ENCODE assay signal across 9 mouse cellular contexts in the genomic region with DNA sequence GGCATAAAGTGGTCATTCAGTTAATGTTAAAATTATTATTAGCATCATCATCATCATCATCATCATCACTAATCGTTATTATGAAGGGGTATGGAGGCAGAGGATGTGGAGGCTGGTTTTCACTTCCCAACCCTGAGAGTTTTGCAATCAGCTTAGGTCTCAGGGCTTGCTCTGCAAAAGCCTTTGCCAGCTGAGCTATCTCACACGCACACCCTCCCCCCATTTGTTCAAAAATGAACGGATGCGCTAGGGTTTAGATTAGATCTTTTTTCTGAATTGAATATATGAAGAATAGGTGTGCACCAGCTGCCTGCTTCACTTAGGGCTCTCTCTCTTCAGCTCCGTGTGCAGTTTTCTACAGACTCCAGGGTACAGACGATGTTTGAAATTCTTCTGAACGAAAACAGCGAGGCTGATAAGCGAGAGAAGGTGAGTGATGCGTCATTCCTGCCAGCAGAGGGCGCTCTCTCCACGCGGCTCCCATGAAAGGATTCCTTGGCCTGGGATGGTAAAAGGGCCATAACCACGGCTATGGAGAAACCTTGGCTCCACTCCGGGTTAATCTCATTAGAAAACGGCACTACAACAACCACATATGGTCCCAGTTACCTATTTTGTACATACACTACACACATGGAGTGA. TPM values are rescaled to one million over a fixed set of nuclear protein-coding genes. Genes with fewer than 3 reads are reported as not detected.
DNase-seq lines count a peak whose midpoint lies in the region; ATAC-seq and TF ChIP-seq lines count a peak whose summit lies in the region.
"Had no signal": no experiment of that assay in that cellular context is flagged by ENCODE, and none has a peak within 500 bp of the region (broad histone marks: within the 10 kb centered on the region; RNA-seq: fewer than 3 reads in every experiment).

No protein-coding gene starts in this region.

- H3K27ac ChIP-seq in embryonic facial prominence, embryonic 13.5 days = no peak overlapping the region
- no peak overlapping the region; the same call in 1 of the 2 replicates for H3K27ac ChIP-seq in heart, embryonic 12.5 days (ENCODE audit: poor library complexity, severe bottlenecking)
- no peak overlapping the region for H3K27ac ChIP-seq in kidney, embryonic 15.5 days
- H3K27ac ChIP-seq in liver, embryonic 11.5 days (ENCODE audit: low read depth, low read length) = no peak overlapping the region
- no peak overlapping the region for H3K27ac ChIP-seq in stomach, embryonic 15.5 days

- WGBS in embryonic facial prominence, embryonic 13.5 days = 8% methylated on average over 16 of the region's 16 CpGs
- 8% methylated on average over 16 of the region's 16 CpGs for WGBS in heart, embryonic 12.5 days
- WGBS in kidney, embryonic 15.5 days = 9% methylated on average over 16 of the region's 16 CpGs
- WGBS in liver, embryonic 11.5 days = 10% methylated on average over 16 of the region's 16 CpGs
- 8% methylated on average over 16 of the region's 16 CpGs for WGBS in stomach, embryonic 15.5 days

- peak overlapping the region; percentile 47 for H3K4me2 ChIP-seq in embryonic facial prominence, embryonic 13.5 days
- H3K4me2 ChIP-seq in heart, embryonic 12.5 days = peak overlapping the region; percentile 85
- H3K4me2 ChIP-seq in kidney, embryonic 15.5 days = peak overlapping the region; percentile 45
- H3K4me2 ChIP-seq in liver, embryonic 11.5 days = peak overlapping the region; percentile 55
- H3K4me2 ChIP-seq in stomach, embryonic 15.5 days = peak overlapping the region; percentile 39; the same call in 1 of the 2 replicates

- ATAC-seq in embryonic facial prominence, embryonic 13.5 days (ENCODE audit: insufficient number of reproducible peaks, insufficient read depth, low FRiP score, low TSS enrichment, low read depth) = no peak
- ATAC-seq in heart, embryonic 12.5 days (ENCODE audit: insufficient number of reproducible peaks, low FRiP score) = no peak
- 0 out of 2 replicates have a peak, but pooled peaks have one; percentile 12 for ATAC-seq in kidney, embryonic 15.5 days (replicated peaks; ENCODE audit: low FRiP score)
- 0 out of 2 replicates have a peak, but pooled peaks have one; percentile 15 for ATAC-seq in liver, embryonic 11.5 days (replicated peaks; ENCODE audit: low FRiP score)
- ATAC-seq in stomach, embryonic 15.5 days (ENCODE audit: insufficient read depth, low FRiP score, low read depth) = peak; percentile 35; the same call in 1 of the 2 replicates

- H3K9ac ChIP-seq in embryonic facial prominence, embryonic 13.5 days = no peak overlapping the region
- H3K9ac ChIP-seq in heart, embryonic 12.5 days = no peak overlapping the region
- H3K9ac ChIP-seq in kidney, embryonic 15.5 days = no peak overlapping the region
- H3K9ac ChIP-seq in liver, embryonic 11.5 days (ENCODE audit: low read depth, low read length) = no peak overlapping the region
- H3K9ac ChIP-seq in stomach, embryonic 15.5 days = no peak overlapping the region

- no peaks in the 10 kb centered on the region for H3K9me3 ChIP-seq in embryonic facial prominence, embryonic 13.5 days
- H3K9me3 ChIP-seq in heart, embryonic 12.5 days (replicated peaks) = no peaks in the 10 kb centered on the region
- H3K9me3 ChIP-seq in kidney, embryonic 15.5 days (replicated peaks) = no peaks in the 10 kb centered on the region
- no peaks in the 10 kb centered on the region for H3K9me3 ChIP-seq in liver, embryonic 11.5 days (ENCODE audit: control insufficient read depth, low read length)
- H3K9me3 ChIP-seq in stomach, embryonic 15.5 days = no peaks in the 10 kb centered on the region

- peak; percentile 76 to 85 for DNase-seq in adrenal gland, postnatal 36 days
- DNase-seq in liver, embryonic 11.5 days (ENCODE audit: low spot score) = peak; percentile 66
- peak; percentile 91 for DNase-seq in naive thymus-derived CD4-positive, alpha-beta T cell, adult 2 months (ENCODE audit: low read depth)

- H3K27me3 ChIP-seq in C2C12 (ENCODE audit: control insufficient read depth, insufficient read depth, insufficient read length) = peaks cover 7% of the 10 kb centered on the region
- peaks cover 22% of the 10 kb centered on the region for H3K27me3 ChIP-seq in embryonic facial prominence, embryonic 13.5 days
- no peaks in the 10 kb centered on the region for H3K27me3 ChIP-seq in heart, embryonic 12.5 days (replicated peaks)
- H3K27me3 ChIP-seq in kidney, embryonic 15.5 days = peaks cover 51% of the 10 kb centered on the region
- H3K27me3 ChIP-seq in liver, embryonic 11.5 days (replicated peaks; ENCODE audit: control insufficient read depth, insufficient read depth, low read length) = peaks cover 14% of the 10 kb centered on the region
- no peaks in the 10 kb centered on the region; the same call in 1 of the 2 replicates for H3K27me3 ChIP-seq in stomach, embryonic 15.5 days (replicated peaks)

- peaks cover 6% of the 10 kb centered on the region; the same call in 1 of the 2 replicates for H3K4me1 ChIP-seq in embryonic facial prominence, embryonic 13.5 days
- peaks cover 45% of the 10 kb centered on the region for H3K4me1 ChIP-seq in heart, embryonic 12.5 days (replicated peaks)
- H3K4me1 ChIP-seq in kidney, embryonic 15.5 days = no peaks in the 10 kb centered on the region
- peaks cover 3% of the 10 kb centered on the region; the same call in 1 of the 2 replicates for H3K4me1 ChIP-seq in liver, embryonic 11.5 days (replicated peaks; ENCODE audit: control insufficient read depth, insufficient read depth, low read length)
- H3K4me1 ChIP-seq in stomach, embryonic 15.5 days = no peaks in the 10 kb centered on the region

- H3ac ChIP-seq in C2C12 (ENCODE audit: control insufficient read depth, insufficient read length, low read depth) = no peak overlapping the region

- no peak overlapping the region for H3K4me3 ChIP-seq in C2C12 (ENCODE audit: insufficient read depth, poor library complexity, severe bottlenecking)
- peak overlapping the region; percentile 12; the same call in 1 of the 2 replicates for H3K4me3 ChIP-seq in embryonic facial prominence, embryonic 13.5 days
- H3K4me3 ChIP-seq in heart, embryonic 12.5 days = peak overlapping the region; percentile 30
- 0 out of 2 replicates have a peak overlapping the region, but pooled peaks have one; percentile 5 for H3K4me3 ChIP-seq in kidney, embryonic 15.5 days (replicated peaks)
- H3K4me3 ChIP-seq in liver, embryonic 11.5 days (ENCODE audit: low read depth, low read length) = no peak overlapping the region; the same call in 1 of the 2 replicates
- H3K4me3 ChIP-seq in stomach, embryonic 15.5 days (replicated peaks) = no peak overlapping the region
- H3K4me3 ChIP-seq: erythroblast, embryonic 14.5 days had no signal

- H3K79me2 ChIP-seq in C2C12 (ENCODE audit: control insufficient read depth, insufficient read depth) = no peaks in the 10 kb centered on the region

- no peaks in the 10 kb centered on the region for H3K79me3 ChIP-seq in C2C12 (ENCODE audit: low read depth)

- H3K36me3 ChIP-seq in C2C12 (ENCODE audit: control insufficient read depth, insufficient read depth) = no peaks in the 10 kb centered on the region
- H3K36me3 ChIP-seq in embryonic facial prominence, embryonic 13.5 days = no peaks in the 10 kb centered on the region
- H3K36me3 ChIP-seq in heart, embryonic 12.5 days = peaks cover 43% of the 10 kb centered on the region
- H3K36me3 ChIP-seq in kidney, embryonic 15.5 days = no peaks in the 10 kb centered on the region
- H3K36me3 ChIP-seq in liver, embryonic 11.5 days (ENCODE audit: control insufficient read depth, insufficient read depth, low read length) = no peaks in the 10 kb centered on the region
- H3K36me3 ChIP-seq in stomach, embryonic 15.5 days = no peaks in the 10 kb centered on the region

- TF ChIP-seq CTCF in C2C12 (IDR thresholded peaks at IDR 0.05; ENCODE audit: control insufficient read depth, insufficient read depth, insufficient read length) = peak; percentile 72

RNA-seq across cellular contexts. Expression of a gene that starts 4.5 kb away (rescaled TPM):
- polyA plus RNA-seq in C2C12 (2012; fragmentation: generic; extraction: Trizol) = 0.15 TPM
- total RNA-seq in adrenal gland, postnatal 36 days (2021) = 10 to 100 TPM in 1 of 2 experiments, 1 to 10 TPM in 1; 7.6 to 10.0 TPM
- polyA plus RNA-seq in embryonic facial prominence, embryonic 13.5 days (2015; fragmentation: Nextera tagmentation; extraction: Ambion mirVana) = 5.7 and 8.6 TPM in 2 replicates
- 199 and 203 TPM in 2 replicates for polyA plus RNA-seq in heart, embryonic 12.5 days (2016; fragmentation: Nextera tagmentation; extraction: Ambion mirVana)
- 6.0 and 7.1 TPM in 2 replicates for polyA plus RNA-seq in kidney, embryonic 15.5 days (2015; fragmentation: Nextera tagmentation; extraction: Ambion mirVana)
- polyA plus RNA-seq in liver, embryonic 11.5 days (2014; fragmentation: Nextera tagmentation; extraction: Ambion mirVana) = 1.8 and 4.5 TPM in 2 replicates
- 2.5 and 2.6 TPM in 2 replicates for polyA plus RNA-seq in stomach, embryonic 15.5 days (2015; fragmentation: Nextera tagmentation; extraction: Ambion mirVana)
- polyA plus RNA-seq: erythroblast, embryonic 14.5 days had no signal

RNA-seq across cellular contexts. Expression of a gene that starts 6.6 kb away (rescaled TPM):
- polyA plus RNA-seq in C2C12 (2012; fragmentation: generic; extraction: Trizol) = 46.5 TPM
- total RNA-seq in adrenal gland, postnatal 36 days (2021) = 10 to 100 TPM; 19.5 to 27.0 TPM
- 33.6 and 36.1 TPM in 2 replicates for polyA plus RNA-seq in embryonic facial prominence, embryonic 13.5 days (2015; fragmentation: Nextera tagmentation; extraction: Ambion mirVana)
- 20.0 and 22.0 TPM in 2 replicates for polyA plus RNA-seq in heart, embryonic 12.5 days (2016; fragmentation: Nextera tagmentation; extraction: Ambion mirVana)
- polyA plus RNA-seq in kidney, embryonic 15.5 days (2015; fragmentation: Nextera tagmentation; extraction: Ambion mirVana) = 34.9 and 40.0 TPM in 2 replicates
- polyA plus RNA-seq in liver, embryonic 11.5 days (2014; fragmentation: Nextera tagmentation; extraction: Ambion mirVana) = 43.4 and 44.9 TPM in 2 replicates
- polyA plus RNA-seq in stomach, embryonic 15.5 days (2015; fragmentation: Nextera tagmentation; extraction: Ambion mirVana) = 30.7 and 31.1 TPM in 2 replicates

RNA-seq across cellular contexts. Expression of a gene that starts 22.9 kb away (rescaled TPM):
- polyA plus RNA-seq in C2C12 (2012; fragmentation: generic; extraction: Trizol) = 0.08 TPM
- not detected for total RNA-seq in adrenal gland, postnatal 36 days (2021)
- polyA plus RNA-seq in embryonic facial prominence, embryonic 13.5 days (2015; fragmentation: Nextera tagmentation; extraction: Ambion mirVana) = 0.15 and 0.32 TPM in 2 replicates
- polyA plus RNA-seq in heart, embryonic 12.5 days (2016; fragmentation: Nextera tagmentation; extraction: Ambion mirVana) = 0.10 and 0.12 TPM in 2 replicates
- polyA plus RNA-seq in kidney, embryonic 15.5 days (2015; fragmentation: Nextera tagmentation; extraction: Ambion mirVana) = 0.18 and 0.39 TPM in 2 replicates
- 0.13 and 0.15 TPM in 2 replicates for polyA plus RNA-seq in liver, embryonic 11.5 days (2014; fragmentation: Nextera tagmentation; extraction: Ambion mirVana)
- polyA plus RNA-seq in stomach, embryonic 15.5 days (2015; fragmentation: Nextera tagmentation; extraction: Ambion mirVana) = 0.13 and 0.15 TPM in 2 replicates

RNA-seq across cellular contexts. Expression of a gene that starts 24.4 kb away (rescaled TPM):
- polyA plus RNA-seq in C2C12 (2012; fragmentation: generic; extraction: Trizol) = 13.4 TPM
- 10 to 100 TPM; 10.7 to 16.2 TPM for total RNA-seq in adrenal gland, postnatal 36 days (2021)
- 11.7 and 12.9 TPM in 2 replicates for polyA plus RNA-seq in embryonic facial prominence, embryonic 13.5 days (2015; fragmentation: Nextera tagmentation; extraction: Ambion mirVana)
- 13.0 and 14.6 TPM in 2 replicates for polyA plus RNA-seq in heart, embryonic 12.5 days (2016; fragmentation: Nextera tagmentation; extraction: Ambion mirVana)
- polyA plus RNA-seq in kidney, embryonic 15.5 days (2015; fragmentation: Nextera tagmentation; extraction: Ambion mirVana) = 11.1 and 13.9 TPM in 2 replicates
- 14.4 and 14.8 TPM in 2 replicates for polyA plus RNA-seq in liver, embryonic 11.5 days (2014; fragmentation: Nextera tagmentation; extraction: Ambion mirVana)
- polyA plus RNA-seq in stomach, embryonic 15.5 days (2015; fragmentation: Nextera tagmentation; extraction: Ambion mirVana) = 13.6 and 14.8 TPM in 2 replicates

RNA-seq across cellular contexts. Expression of a gene that starts 36.3 kb away (rescaled TPM):
- 0.13 TPM for polyA plus RNA-seq in C2C12 (2012; fragmentation: generic; extraction: Trizol)
- 10 to 100 TPM; 30.9 to 39.7 TPM for total RNA-seq in adrenal gland, postnatal 36 days (2021)
- 0.94 and 1.8 TPM in 2 replicates for polyA plus RNA-seq in embryonic facial prominence, embryonic 13.5 days (2015; fragmentation: Nextera tagmentation; extraction: Ambion mirVana)
- polyA plus RNA-seq in heart, embryonic 12.5 days (2016; fragmentation: Nextera tagmentation; extraction: Ambion mirVana) = 2.5 and 2.7 TPM in 2 replicates
- 7.4 and 9.8 TPM in 2 replicates for polyA plus RNA-seq in kidney, embryonic 15.5 days (2015; fragmentation: Nextera tagmentation; extraction: Ambion mirVana)
- 0.49 and 0.86 TPM in 2 replicates for polyA plus RNA-seq in liver, embryonic 11.5 days (2014; fragmentation: Nextera tagmentation; extraction: Ambion mirVana)
- 2.4 and 2.5 TPM in 2 replicates for polyA plus RNA-seq in stomach, embryonic 15.5 days (2015; fragmentation: Nextera tagmentation; extraction: Ambion mirVana)

Comparison
In these comparisons a context has a peak if more than half of its experiments do, and no peak if none do; other contexts are left out.
1. H3K4me3 ChIP-seq: peak in embryonic facial prominence, embryonic 13.5 days (single experiment), heart, embryonic 12.5 days (single experiment) and kidney, embryonic 15.5 days (single experiment); none in C2C12 (single experiment), liver, embryonic 11.5 days (single experiment) and stomach, embryonic 15.5 days (single experiment).
2. ATAC-seq: peak in kidney, embryonic 15.5 days (single experiment), liver, embryonic 11.5 days (single experiment) and stomach, embryonic 15.5 days (single experiment); none in embryonic facial prominence, embryonic 13.5 days (single experiment) and heart, embryonic 12.5 days (single experiment).
3. RNA of a gene that starts 4.5 kb away (polyA plus RNA-seq): 199 to 203 TPM in heart, embryonic 12.5 days; 6.0 to 7.1 TPM in kidney, embryonic 15.5 days, 5.7 to 8.6 TPM in embryonic facial prominence, embryonic 13.5 days, 1.8 to 4.5 TPM in liver, embryonic 11.5 days, 2.5 to 2.6 TPM in stomach, embryonic 15.5 days and 0.15 TPM in C2C12 (single experiment); every median in the first group is over 10 times any median in the second.
4. Peak in every context shown above with its lines, with median percentiles within 50 percentile points of each other: DNase-seq and H3K4me2 ChIP-seq.